Mouse (Mus musculus): ENCODE measurements around the gene Net1.
"Not testable (repeated sequence)": the region's sequence is repeated elsewhere in the genome, so short reads cannot be mapped to it uniquely, and the experiment has no call there.

Gene Net1

DNA sequence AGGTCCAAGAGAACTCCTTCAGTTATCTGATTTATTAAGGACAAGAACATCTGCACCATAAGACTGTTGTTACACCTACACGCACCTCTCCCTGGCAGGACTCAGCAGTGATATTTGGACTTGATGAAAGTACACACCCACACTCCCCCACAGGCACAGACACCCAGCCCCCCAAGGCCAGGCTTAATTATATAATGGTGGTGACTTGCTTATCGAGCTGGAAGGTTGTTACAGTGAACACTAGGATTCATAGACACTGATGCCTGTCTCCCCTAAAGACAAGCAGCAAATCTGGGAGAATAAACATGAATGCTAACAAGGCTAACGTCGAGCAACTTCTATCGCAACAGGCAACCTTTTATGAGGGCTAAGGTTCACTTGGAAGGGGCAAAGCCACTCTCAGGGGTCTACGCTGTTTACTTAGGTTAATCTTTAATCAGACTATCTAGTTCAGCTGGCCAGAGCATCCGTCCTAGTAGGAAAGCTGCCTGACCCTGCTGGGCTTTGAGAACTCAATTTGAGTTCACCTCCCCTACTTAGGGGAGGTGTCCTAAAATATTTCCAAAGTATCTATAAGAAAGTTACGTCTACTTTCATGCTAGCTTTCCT lies 26.4 kb downstream of the Net1 start:
- no peak for DNase-seq (ENCODE audit: low read depth in 2 of 2, low spot score in 2 of 2)

DNA sequence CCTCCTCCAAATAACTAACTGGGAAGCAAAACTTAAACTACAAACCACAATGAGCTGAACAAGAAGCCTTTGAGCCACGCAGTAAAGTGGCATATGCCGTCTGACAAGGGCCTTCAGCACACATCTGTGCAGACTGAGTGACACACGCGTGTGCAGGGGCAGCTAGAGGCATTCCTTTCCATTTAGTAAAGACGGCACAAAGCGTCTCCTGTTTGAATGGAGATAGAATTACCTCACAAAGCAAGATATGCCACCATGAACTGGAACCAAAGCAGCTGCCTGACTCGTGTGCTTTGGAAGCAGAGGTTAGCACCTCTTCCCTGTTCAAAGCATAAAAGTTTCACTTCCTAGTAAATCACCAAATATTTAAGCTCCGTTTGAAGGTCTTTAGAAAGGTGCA lies 28.0 kb downstream of the Net1 start:
- DNase-seq (ENCODE audit: low read depth in 2 of 2, low spot score in 2 of 2): no peak

DNA sequence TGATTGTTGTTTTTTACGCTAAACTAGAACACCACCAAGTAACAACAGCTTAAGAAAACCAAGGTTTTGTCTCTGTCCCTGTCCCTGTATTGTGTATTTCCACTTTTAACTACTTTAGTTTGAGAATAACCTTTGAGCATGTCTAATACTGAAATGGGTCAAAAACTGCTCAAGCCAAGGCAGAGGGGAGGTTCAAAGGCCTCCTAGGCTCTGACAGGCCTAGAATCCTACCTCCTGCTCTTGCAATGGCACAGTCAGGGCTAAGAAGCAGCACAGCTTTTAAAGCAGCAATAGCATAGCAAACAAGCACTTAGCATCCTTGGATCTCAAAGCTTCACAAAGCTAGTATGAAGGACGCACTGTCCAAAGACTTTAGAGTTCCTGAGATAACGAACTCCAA lies 28.9 kb downstream of the Net1 start:
- no peak for DNase-seq (ENCODE audit: low read depth in 2 of 2, low spot score in 2 of 2)

DNA sequence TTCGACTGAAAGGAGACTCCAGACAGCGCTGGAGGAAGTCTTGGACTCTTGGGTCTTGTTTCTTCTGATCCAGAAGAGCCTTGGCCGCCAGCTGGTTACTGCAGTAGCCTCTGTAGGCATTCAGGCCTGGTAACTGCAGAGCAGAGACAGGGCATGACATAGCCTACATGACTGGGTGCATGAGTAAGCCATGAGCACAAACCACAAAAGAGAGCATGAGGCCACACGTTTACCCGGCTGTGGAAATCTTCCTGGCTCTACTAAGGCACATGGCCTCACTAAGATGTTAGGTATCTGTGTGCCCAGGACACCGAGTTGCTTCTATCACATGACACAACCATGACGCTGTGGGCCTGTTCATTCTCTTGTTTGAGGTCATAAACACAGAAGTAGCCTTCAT lies 31.4 kb downstream of the Net1 start:
- DNase-seq (ENCODE audit: low read depth in 2 of 2, low spot score in 2 of 2): no peak

DNA sequence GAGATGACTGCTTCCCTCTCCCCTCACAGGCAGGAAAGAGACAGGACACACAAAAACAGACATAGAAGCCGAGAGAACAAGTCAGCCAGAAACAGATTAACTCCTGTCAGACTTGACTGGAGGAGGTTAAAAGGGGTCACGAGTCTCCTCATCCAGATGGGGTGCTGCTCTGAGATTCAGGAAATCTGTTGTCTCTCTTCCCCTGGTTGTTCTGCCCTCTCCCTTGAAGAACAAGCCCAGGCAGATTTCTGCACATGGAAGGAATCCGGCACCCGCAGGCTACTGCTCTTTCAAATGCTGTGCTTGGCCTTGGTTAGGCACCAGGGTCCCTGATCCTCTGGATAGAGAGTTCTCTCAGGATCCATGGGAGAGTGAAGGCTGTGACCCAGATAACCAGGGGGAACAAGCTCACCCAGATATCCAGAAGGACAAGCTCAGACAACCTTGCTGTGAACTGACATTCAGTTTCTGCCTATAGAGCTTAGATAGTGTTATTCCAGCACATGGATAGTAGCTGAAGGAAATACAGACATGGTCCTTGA lies 40.3 kb downstream of the Net1 start:
- DNase-seq (ENCODE audit: low read depth in 2 of 2, low spot score in 2 of 2): no peak

DNA sequence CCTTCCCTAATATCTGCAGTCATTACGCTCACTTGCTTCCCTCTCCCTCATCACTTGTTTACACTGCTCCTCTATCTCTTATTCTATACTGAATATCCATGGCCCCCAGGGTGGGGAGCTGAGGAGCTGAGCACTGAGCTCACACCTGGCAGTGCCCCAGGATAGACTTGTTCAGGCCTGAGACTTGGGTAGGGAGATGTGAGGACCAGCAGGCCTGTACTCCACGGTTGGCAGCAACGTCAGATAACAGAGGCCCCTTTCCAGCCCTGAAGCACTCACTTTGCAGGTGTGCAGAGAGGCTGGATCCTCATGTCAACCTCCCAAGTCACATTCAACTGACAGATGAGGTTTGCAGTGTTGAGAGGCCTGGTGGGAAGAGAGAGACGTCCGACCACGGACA lies 40.8 kb downstream of the Net1 start:
- DNase-seq (ENCODE audit: low read depth in 2 of 2, low spot score in 2 of 2): no peak

DNA sequence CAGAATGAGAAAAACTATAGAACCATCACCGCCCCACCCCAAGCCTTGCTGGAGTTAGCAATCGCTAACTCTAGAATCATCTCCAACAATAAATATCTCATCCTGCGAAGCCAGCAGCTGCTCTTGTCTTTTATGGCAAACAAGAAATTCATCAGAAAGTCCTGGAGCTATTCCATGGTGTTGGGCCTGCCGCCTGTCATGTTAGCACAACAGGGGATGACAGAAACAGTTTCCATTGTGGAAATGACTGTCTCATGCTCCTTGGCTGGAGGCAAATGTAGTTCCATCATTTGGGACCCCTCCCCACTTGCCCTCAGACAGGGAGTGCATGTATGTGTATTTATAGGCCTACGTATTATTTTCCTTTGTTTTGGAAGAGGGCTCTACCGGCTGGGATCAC lies 41.6 kb downstream of the Net1 start:
- DNase-seq (ENCODE audit: low read depth in 2 of 2, low spot score in 2 of 2): no peak

DNA sequence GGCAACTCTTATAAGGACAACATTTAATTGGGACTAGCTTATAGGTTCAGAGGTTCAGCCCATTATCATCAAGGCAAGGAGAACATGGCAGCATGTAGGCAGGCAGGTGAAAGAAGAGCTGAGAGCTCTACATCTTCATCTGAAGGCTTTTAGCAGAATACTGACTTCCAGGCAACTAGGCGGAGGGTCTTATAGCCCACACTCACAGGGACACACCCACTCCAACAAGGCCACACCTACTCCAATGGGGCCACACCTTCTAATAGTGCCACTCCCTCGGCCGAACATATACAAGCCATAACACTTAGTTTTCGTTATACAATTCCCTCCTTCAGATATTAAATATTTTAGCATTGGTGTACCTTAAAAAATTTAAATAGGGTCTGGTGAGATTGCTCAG lies 45.2 kb downstream of the Net1 start:
- no peak for DNase-seq (ENCODE audit: low read depth in 2 of 2, low spot score in 2 of 2)

DNA sequence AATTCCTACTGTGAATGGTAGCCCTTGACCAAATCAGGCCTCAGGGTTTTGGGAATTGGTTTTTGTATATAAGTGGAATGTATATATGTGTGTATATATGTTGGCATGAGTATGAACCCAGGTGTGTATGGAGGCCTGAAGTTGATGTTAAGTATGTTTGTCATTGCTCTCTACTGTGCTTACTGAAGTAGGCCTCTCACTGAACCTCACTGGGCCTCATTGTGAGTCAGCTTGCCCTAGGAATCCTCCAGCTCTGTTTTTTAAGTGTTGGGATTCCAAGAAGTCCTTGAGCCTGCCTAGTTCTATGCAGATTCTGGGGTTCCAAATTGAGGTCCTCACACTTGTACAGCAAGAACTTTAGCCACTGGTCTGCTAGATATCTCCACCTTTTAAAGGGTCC lies 48.1 kb downstream of the Net1 start:
- DNase-seq (ENCODE audit: low read depth in 2 of 2, low spot score in 2 of 2): no peak

DNA sequence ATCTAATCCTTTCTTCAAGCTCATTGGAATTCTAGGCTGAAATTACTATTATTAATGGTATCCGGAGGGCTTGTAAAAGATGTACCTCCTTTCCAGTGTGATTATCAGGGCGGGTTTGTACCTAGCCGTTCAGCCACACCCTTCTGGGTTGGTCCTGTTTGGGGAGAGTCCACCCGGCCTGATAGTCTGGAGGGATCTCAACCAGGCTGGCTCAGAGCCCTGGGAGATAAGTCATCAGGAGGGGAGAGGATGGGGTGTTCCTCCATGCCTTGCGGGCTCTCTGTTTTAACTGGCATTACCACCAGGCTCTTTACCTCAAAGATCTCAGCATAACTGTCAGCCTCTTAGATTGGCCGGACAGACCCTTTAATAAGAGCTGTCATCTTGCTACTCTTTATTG lies 50.9 kb downstream of the Net1 start:
- DNase-seq (ENCODE audit: low read depth in 2 of 2, low spot score in 2 of 2): no peak

DNA sequence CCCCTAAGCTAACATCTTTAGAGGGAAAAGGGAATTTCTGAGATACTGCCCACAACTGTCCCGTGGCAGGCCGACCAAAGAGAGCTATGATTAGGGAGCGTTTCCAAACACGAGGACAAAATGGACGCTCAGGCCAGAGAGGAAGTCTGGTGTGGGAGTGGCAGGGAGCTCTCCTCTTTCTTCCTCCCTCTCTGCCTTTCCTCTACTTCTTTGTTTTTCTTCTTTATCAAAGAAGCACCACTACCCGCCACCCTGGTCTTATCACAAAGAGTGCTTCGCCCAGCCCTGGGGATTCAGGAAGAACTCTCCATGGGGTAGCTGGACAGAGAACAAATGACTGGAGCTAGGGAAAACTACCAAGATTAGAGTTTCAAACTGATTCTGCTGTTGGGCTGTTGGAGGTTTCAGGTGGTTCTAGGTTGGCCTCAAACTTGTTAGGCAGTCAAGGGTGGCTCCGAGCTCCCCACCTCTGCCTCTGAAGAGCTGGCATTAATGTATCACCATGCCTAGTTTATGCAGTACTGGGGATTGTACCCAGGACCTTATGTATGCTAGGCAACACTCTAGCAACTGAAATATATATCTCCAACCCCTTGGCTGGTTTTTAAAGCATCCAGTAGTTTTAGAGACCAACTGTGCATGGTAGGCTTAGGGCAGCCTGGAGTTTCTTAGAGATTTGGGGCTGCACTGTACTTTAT lies 51.5 kb downstream of the Net1 start:
- DNase-seq (ENCODE audit: low read depth in 2 of 2, low spot score in 2 of 2): no peak

DNA sequence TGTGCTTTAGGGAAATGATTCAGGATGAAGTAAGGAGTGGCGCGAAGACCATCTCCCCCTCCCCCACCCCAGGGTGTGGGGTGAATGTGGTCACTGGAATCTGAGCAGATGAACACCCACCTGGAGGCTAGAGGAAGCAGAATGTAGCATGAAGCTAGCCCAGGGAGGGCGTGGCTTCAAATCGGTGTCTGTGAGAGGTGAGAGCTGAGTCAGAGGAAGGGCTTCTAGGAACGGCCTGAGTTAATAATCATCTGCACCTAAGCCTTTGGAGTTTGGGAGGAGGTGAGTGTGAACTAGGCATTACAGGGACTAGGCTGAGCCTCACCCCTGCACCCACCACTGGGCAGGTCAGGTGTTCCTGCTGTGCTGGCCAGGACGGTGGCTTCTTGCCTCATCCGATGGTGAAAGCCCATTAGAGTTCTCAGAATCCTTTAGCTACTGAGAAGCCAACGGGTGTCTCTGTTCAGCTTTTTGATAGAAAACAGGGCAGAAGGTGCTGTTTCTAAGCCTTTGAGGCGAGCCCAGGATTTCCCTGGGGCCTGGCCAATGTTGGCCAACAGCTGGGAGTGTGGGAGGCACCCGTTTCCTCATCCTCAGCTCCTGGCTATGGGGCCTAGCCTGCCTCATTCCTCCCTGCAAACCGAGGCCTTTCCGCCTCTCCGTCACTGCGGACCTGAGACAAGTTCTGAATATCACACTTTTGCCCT lies 52.2 kb downstream of the Net1 start:
- DNase-seq (ENCODE audit: low read depth in 2 of 2, low spot score in 2 of 2): no peak

DNA sequence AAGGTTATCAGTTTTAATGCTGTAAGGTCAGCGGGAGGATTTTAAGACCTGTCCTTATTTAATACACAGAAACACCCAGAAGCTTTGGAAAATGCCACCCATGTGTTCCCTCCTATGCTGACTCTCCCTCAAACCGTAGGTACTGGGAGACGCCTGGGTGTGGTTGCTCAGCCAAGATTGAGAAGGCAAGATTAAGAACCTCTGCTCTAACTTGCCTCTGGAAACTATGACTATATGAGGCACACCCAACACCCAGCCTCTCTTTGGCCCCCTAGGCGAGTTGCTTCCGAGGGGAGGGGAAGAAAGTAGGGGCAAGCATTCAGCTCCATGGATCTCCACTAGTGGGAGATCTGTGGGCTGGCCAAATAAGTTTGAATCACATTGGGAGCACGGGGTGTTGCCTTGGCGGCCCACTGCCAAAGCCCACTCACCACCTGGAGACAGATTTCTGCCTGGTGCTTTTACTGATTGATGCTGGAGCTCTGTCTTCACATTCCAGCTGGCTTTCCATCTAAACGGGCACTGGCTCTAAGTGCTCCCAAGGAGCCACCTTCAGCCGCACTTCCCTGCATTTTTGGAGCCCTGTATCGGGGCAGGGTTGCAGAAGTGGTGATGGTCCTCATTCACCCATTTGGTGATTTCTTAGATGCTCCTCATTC lies 55.0 kb downstream of the Net1 start:
- DNase-seq (ENCODE audit: low read depth in 2 of 2, low spot score in 2 of 2): no peak

DNA sequence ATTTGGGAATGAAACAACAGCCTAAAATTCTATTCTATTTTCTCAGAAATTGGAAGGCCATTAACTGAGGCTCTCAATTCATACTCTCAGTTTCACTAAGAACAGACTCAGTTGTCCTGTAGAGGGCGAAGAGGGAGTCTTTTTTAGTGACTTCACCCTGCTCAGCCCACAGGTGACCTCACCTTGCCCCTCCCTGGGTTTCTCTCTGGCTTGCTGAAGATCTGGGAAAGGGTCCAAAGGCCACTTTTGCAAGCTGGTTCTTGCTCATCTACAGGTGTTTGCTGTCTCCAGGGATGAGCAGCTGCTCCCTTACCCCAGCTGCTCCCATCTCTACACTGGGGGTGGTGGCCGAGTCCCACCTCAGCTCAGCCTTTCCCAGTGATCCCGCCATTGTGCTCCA lies 55.7 kb downstream of the Net1 start:
- no peak for DNase-seq (ENCODE audit: low read depth in 2 of 2, low spot score in 2 of 2)

DNA sequence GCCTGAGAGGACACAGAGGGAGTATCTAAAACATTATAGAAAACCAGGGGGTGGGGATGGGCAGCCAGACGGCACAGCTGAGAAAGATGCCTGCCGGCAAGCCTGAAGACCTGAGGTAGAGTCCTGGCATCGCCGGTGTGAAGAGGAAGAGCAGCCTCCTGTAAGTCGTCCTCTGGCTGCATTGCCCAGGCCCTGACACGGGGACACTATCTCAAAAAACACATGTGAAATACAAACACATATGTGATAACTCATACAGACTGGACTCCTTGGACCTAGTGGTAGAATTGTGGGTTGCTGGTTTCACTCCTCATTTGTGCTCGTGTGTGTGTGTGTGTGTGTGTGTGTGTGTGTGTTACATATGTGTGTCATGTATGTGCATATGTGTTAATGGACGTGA lies 56.8 kb downstream of the Net1 start:
- no peak for DNase-seq (ENCODE audit: low read depth in 2 of 2, low spot score in 2 of 2)

DNA sequence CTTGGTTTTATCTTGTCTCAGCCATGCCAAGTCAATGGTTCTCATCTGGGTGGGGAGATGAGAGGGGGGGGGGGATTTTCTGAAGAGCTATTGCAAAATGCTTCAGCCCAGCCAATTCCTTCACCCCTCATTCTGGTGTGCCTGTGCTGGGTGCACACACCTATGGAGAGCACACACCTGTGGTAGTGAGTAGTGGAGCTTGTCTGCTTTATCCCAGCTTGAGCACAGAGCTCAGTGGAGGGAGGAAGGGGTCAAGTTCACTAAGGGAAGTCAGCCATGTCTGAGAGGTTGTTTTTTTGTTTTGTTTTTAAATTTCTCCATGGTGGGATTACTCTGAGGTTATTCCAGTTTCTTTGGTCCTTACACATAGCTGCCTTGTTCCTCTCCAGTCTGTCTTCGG lies 61.8 kb downstream of the Net1 start:
- no peak for DNase-seq (ENCODE audit: low read depth in 2 of 2, low spot score in 2 of 2)

DNA sequence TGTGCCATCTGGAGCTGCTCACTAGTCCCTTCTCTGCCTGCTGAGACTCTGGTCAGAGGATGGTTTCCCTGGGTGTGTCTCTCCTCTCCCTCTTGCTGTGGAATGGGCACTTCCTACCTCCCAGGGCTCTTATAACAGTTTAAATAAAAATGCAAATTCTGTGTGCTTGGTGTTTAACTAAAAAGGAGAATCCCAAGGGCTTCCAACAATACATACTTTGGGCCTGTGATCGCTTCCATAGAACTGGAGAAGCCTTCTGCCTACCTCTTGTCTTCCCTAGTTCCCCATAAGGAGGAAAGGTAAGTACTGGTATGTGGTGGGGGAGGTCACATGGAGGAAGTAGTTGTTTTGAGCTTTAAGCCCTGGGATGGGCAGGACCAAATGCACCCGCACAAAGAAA lies 63.2 kb downstream of the Net1 start:
- DNase-seq (ENCODE audit: low read depth in 2 of 2, low spot score in 2 of 2): no peak

DNA sequence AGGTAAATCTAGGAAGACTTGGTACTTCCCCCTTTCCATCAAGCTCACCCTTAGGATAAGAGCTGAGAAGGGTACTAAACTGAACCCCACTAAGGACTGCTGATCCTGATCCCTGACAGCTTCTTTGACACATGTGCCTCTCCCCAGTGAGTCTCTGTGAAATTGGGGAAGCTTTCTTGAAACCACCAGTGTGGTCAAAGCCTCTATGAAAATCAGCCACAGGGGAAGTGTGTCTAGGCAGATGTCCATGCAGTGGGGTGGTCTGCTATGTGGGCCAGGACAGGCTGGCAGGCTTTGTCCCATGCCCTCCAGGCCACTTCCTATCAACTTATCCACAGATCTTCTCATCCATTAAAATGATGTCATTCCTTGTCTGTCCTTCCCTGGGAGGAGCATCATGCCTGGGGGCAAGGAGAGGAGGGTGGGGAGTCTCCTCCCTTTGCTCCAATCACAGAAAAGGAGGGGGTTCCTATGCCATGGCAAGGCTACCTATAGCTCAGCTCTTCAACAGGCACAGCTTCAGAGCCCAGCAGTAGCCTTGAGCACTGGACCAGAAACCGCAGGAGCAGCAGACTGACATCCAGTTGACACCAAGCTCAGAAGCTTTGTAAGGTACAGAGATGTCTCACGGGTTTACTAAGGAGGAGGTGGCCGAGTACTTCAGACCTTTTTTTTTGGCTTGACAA lies 64.2 kb downstream of the Net1 start, which contains the start of gene Calm5:
TSS of gene Calm5 (plus strand) at position 526 of the 686 bp plus-strand sequence.
- not testable (repeated sequence) for DNase-seq (ENCODE audit: low read depth in 2 of 2, low spot score in 2 of 2)

DNA sequence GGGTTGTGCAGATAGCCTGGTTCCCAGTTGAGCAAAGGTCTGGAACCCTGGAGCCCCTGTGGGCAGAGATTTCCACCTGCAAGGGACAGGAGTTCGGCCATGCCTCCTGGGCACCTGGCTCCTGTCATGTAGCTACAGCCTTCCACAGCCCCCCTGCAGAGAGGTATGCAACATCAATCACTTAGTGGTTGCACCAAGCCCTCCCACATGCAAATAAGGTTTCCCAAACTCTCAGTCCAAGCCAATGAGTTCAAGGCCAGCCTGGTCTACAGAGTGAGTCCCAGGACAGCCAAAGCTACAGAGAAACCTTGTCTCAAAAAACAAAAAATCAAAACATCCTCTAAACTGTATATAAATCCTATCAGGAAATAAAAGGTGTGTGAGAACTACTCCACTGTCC lies 67.7 kb downstream of the Net1 start:
- no peak for DNase-seq (ENCODE audit: low read depth in 2 of 2, low spot score in 2 of 2)

DNA sequence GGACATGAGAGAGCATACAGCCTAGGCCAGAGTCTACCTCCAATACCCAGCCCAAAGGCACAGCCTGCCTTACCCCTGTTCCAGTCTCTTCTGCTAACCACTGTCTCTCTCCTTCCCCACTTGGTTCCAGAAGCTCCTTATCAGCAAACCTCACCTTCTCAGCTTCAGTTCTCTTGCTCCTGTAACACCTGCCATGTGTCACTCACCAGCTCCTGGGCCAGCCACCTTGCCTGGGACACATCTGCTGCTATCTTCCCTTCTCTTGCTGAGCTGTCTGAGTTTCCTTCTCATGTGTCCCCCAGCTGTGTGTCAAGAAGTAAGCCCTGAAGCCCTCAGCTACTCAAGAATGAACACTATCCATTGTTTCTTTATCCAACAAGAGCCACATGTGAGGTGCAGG lies 77.4 kb downstream of the Net1 start:
- not testable (repeated sequence) for DNase-seq (ENCODE audit: low read depth in 2 of 2, low spot score in 2 of 2)

DNA sequence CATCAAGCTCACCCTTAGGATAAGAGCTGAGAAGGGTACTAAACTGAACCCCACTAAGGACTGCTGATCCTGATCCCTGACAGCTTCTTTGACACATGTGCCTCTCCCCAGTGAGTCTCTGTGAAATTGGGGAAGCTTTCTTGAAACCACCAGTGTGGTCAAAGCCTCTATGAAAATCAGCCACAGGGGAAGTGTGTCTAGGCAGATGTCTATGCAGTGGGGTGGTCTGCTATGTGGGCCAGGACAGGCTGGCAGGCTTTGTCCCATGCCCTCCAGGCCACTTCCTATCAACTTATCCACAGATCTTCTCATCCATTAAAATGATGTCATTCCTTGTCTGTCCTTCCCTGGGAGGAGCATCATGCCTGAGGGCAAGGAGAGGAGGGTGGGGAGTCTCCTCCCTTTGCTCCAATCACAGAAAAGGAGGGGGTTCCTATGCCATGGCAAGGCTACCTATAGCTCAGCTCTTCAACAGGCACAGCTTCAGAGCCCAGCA lies 80.7 kb downstream of the Net1 start, which contains the start of gene Calm4:
TSS of gene Calm4 (plus strand) at position 446 of the 496 bp plus-strand sequence.
- not testable (repeated sequence) for DNase-seq (ENCODE audit: low read depth in 2 of 2, low spot score in 2 of 2)

All from CD8-positive naive resting alpha-beta T cell, adult 2 months (primary cell).